Mouse (Mus musculus): ENCODE data around the gene Arhgef18. TPM values are rescaled to one million over a fixed set of nuclear protein-coding genes. Genes with fewer than 3 reads are reported as not detected.

Gene Arhgef18
- polyA plus RNA-seq, 1 experiment from 2014 or later: 10.3 TPM

- 7% methylated on average over 32 of the region's 32 CpGs for WGBS
These were observed 74.4 kb downstream of the Arhgef18 start, which contains the start of gene Pex11g for GRCm38 (mm10) chr8:3467006-3467885. Pex11g (minus strand) TSS chr8:3467680.

GRCm38 (mm10) chr8:3467886-3468545 lies 75.2 kb downstream of the Arhgef18 start:
- Histone ChIP-seq H3K27me3 (no peaks in the 10 kb centered on the region), H3K9me3 (no peaks in the 10 kb centered on the region), H3K27ac (peak overlapping the region; percentile 68), H3K9ac (peak overlapping the region; percentile 77), H3K4me3 (peak overlapping the region; percentile 52), H3K4me2 (peak overlapping the region; percentile 69), H3K36me3 (no peaks in the 10 kb centered on the region), H3K4me1 (0 out of 2 replicates have a peak, but pooled peaks cover 13% of the 10 kb centered on the region)
- 55% methylated on average over 9 of the region's 9 CpGs for WGBS
- no peak for ATAC-seq (ENCODE audit: insufficient number of reproducible peaks, insufficient read depth, low FRiP score, low TSS enrichment, low read depth)

More at GRCm38 (mm10) chr8:3467006-3467885, 74.4 kb downstream of the Arhgef18 start, which contains the start of gene Pex11g:
- Histone ChIP-seq H3K9ac (peak within 1 kb of the TSS; percentile 77), H3K9me3 (no peaks in the 10 kb centered on the region), H3K27me3 (no peaks in the 10 kb centered on the region), H3K27ac (peak within 1 kb of the TSS; percentile 68), H3K36me3 (no peaks in the 10 kb centered on the region), H3K4me2 (peak within 1 kb of the TSS; percentile 69), H3K4me3 (peak within 1 kb of the TSS; percentile 52), H3K4me1 (0 out of 2 replicates have a peak, but pooled peaks cover 13% of the 10 kb centered on the region)
- ATAC-seq (ENCODE audit: insufficient number of reproducible peaks, insufficient read depth, low FRiP score, low TSS enrichment, low read depth): peak; percentile 87

- WGBS: 96% methylated on average over 1 of the region's 1 CpGs
- Histone ChIP-seq H3K27me3 (no peaks in the 10 kb centered on the region), H3K9me3 (no peaks in the 10 kb centered on the region), H3K4me1 (0 out of 2 replicates have a peak, but pooled peaks cover 13% of the 10 kb centered on the region), H3K4me3 (no peak overlapping the region), H3K27ac (no peak overlapping the region), H3K9ac (no peak overlapping the region), H3K4me2 (no peak overlapping the region), H3K36me3 (no peaks in the 10 kb centered on the region)
- ATAC-seq (ENCODE audit: insufficient number of reproducible peaks, insufficient read depth, low FRiP score, low TSS enrichment, low read depth): no peak
These were observed 76.0 kb downstream of the Arhgef18 start for GRCm38 (mm10) chr8:3468838-3469237.

GRCm38 (mm10) chr8:3470562-3470961 lies 77.8 kb downstream of the Arhgef18 start, which contains the start of gene Tex45:
Tex45 (plus strand) TSS chr8:3470862.
- Histone ChIP-seq H3K27ac (no peak within 1 kb of the TSS), H3K4me1 (0 out of 2 replicates have a peak, but pooled peaks cover 13% of the 10 kb centered on the region), H3K27me3 (peaks cover 5% of the 10 kb centered on the region; the same call in 1 of the 2 replicates), H3K9me3 (no peaks in the 10 kb centered on the region), H3K4me3 (no peak within 1 kb of the TSS), H3K36me3 (no peaks in the 10 kb centered on the region), H3K9ac (no peak within 1 kb of the TSS), H3K4me2 (no peak within 1 kb of the TSS)
- ATAC-seq (ENCODE audit: insufficient number of reproducible peaks, insufficient read depth, low FRiP score, low TSS enrichment, low read depth): no peak

GRCm38 (mm10) chr8:3475715-3476429 lies 83.1 kb downstream of the Arhgef18 start:
- ATAC-seq (ENCODE audit: insufficient number of reproducible peaks, insufficient read depth, low FRiP score, low TSS enrichment, low read depth): no peak
- peak overlapping the region; percentile 55 for H3K9ac ChIP-seq
- H3K27ac ChIP-seq: no peak overlapping the region
- H3K9me3 ChIP-seq: no peaks in the 10 kb centered on the region
- peak overlapping the region; percentile 67 for H3K4me2 ChIP-seq
- H3K4me3 ChIP-seq: peak overlapping the region; percentile 36
- WGBS: 21% methylated on average over 37 of the region's 37 CpGs
- peaks cover 3% of the 10 kb centered on the region for H3K4me1 ChIP-seq
- H3K27me3 ChIP-seq: peaks cover 14% of the 10 kb centered on the region
- no peaks in the 10 kb centered on the region for H3K36me3 ChIP-seq

GRCm38 (mm10) chr8:3480221-3480785 lies 87.5 kb downstream of the Arhgef18 start:
- no peak overlapping the region for H3K4me3 ChIP-seq
- peaks cover 11% of the 10 kb centered on the region for H3K27me3 ChIP-seq
- peaks cover 6% of the 10 kb centered on the region for H3K4me1 ChIP-seq
- H3K9me3 ChIP-seq: no peaks in the 10 kb centered on the region
- 71% methylated on average over 4 of the region's 4 CpGs for WGBS
- no peak overlapping the region for H3K27ac ChIP-seq
- no peak for ATAC-seq (ENCODE audit: insufficient number of reproducible peaks, insufficient read depth, low FRiP score, low TSS enrichment, low read depth)
- no peak overlapping the region for H3K9ac ChIP-seq
- no peak overlapping the region for H3K4me2 ChIP-seq
- no peaks in the 10 kb centered on the region for H3K36me3 ChIP-seq

GRCm38 (mm10) chr8:3481605-3482004 lies 88.8 kb downstream of the Arhgef18 start:
- Histone ChIP-seq H3K9me3 (no peaks in the 10 kb centered on the region), H3K27me3 (no peaks in the 10 kb centered on the region), H3K36me3 (no peaks in the 10 kb centered on the region), H3K4me1 (peaks cover 3% of the 10 kb centered on the region; the same call in 1 of the 2 replicates), H3K27ac (no peak overlapping the region), H3K9ac (no peak overlapping the region), H3K4me2 (no peak overlapping the region), H3K4me3 (no peak overlapping the region)
- no peak for ATAC-seq (ENCODE audit: insufficient number of reproducible peaks, insufficient read depth, low FRiP score, low TSS enrichment, low read depth)
- WGBS: 62% methylated on average over 5 of the region's 5 CpGs

GRCm38 (mm10) chr8:3482240-3482740 lies 89.5 kb downstream of the Arhgef18 start:
- H3K4me2 ChIP-seq: no peak overlapping the region
- WGBS: 88% methylated on average over 22 of the region's 22 CpGs
- no peaks in the 10 kb centered on the region for H3K27me3 ChIP-seq
- no peak overlapping the region for H3K9ac ChIP-seq
- H3K4me3 ChIP-seq: no peak overlapping the region
- no peak for ATAC-seq (ENCODE audit: insufficient number of reproducible peaks, insufficient read depth, low FRiP score, low TSS enrichment, low read depth)
- peaks cover 3% of the 10 kb centered on the region; the same call in 1 of the 2 replicates for H3K4me1 ChIP-seq
- H3K36me3 ChIP-seq: no peaks in the 10 kb centered on the region
- H3K27ac ChIP-seq: no peak overlapping the region
- H3K9me3 ChIP-seq: no peaks in the 10 kb centered on the region

- H3K27ac ChIP-seq: no peak overlapping the region
- no peak for ATAC-seq (ENCODE audit: insufficient number of reproducible peaks, insufficient read depth, low FRiP score, low TSS enrichment, low read depth)
- WGBS: 86% methylated on average over 7 of the region's 7 CpGs
These were observed 90.7 kb downstream of the Arhgef18 start for GRCm38 (mm10) chr8:3483546-3483945.

GRCm38 (mm10) chr8:3485192-3485591 lies 92.4 kb downstream of the Arhgef18 start:
- Histone ChIP-seq H3K27me3 (no peaks in the 10 kb centered on the region), H3K9ac (no peak overlapping the region), H3K4me1 (peaks cover 3% of the 10 kb centered on the region; the same call in 1 of the 2 replicates), H3K36me3 (no peaks in the 10 kb centered on the region), H3K4me2 (no peak overlapping the region), H3K27ac (no peak overlapping the region), H3K9me3 (no peaks in the 10 kb centered on the region), H3K4me3 (no peak overlapping the region)
- ATAC-seq (ENCODE audit: insufficient number of reproducible peaks, insufficient read depth, low FRiP score, low TSS enrichment, low read depth): no peak
- 19% methylated on average over 5 of the region's 5 CpGs for WGBS

More at GRCm38 (mm10) chr8:3483546-3483945, 90.7 kb downstream of the Arhgef18 start:
- H3K9me3 ChIP-seq: no peaks in the 10 kb centered on the region
- H3K4me3 ChIP-seq: no peak overlapping the region
- H3K36me3 ChIP-seq: no peaks in the 10 kb centered on the region
- H3K27me3 ChIP-seq: no peaks in the 10 kb centered on the region
- no peak overlapping the region for H3K4me2 ChIP-seq
- H3K9ac ChIP-seq: no peak overlapping the region
- peaks cover 3% of the 10 kb centered on the region; the same call in 1 of the 2 replicates for H3K4me1 ChIP-seq
